In genomic region chr3:18744216-18744615, GRCm38 (mm10) we compare ENCODE assay signal across 25 mouse cellular contexts.
"Had no signal": no experiment of that assay in that cellular context is flagged by ENCODE, and none has a peak within 500 bp of the region (broad histone marks: within the 10 kb centered on the region; RNA-seq: fewer than 3 reads in every experiment).

No protein-coding gene starts in this region.

- H3K4me2 ChIP-seq: heart, embryonic 12.5 days; hindbrain, embryonic 12.5 days; hindbrain, embryonic 14.5 days; intestine, embryonic 15.5 days; limb, embryonic 13.5 days; limb, embryonic 15.5 days; liver, embryonic 12.5 days had no signal

- H3K9me3 ChIP-seq: heart, embryonic 10.5 days; heart, embryonic 12.5 days; hindbrain, embryonic 10.5 days; hindbrain, embryonic 12.5 days; intestine, embryonic 15.5 days; limb, embryonic 13.5 days; limb, embryonic 15.5 days; liver, embryonic 12.5 days had no signal

- H3K9ac ChIP-seq: heart, embryonic 12.5 days; hindbrain, embryonic 12.5 days; hindbrain, embryonic 14.5 days; intestine, embryonic 15.5 days; limb, embryonic 13.5 days; limb, embryonic 15.5 days; liver, embryonic 12.5 days; liver, embryonic 14.5 days had no signal

- DNase-seq: gastrocnemius, postnatal 14 days; gastrocnemius, postnatal 36 days; heart, adult 18-20 months; heart, postnatal 10 days; heart, postnatal 4 days; kidney, adult 18-20 months; kidney, adult 8-10 months; kidney, postnatal 10 days; kidney, postnatal 25 days; kidney, postnatal 4 days; layer of hippocampus, adult 9-11 months; layer of hippocampus, postnatal 36 days had no signal

- ATAC-seq: inflammation-experienced regulatory T-cells, adult 6 months; intestine, embryonic 15.5 days; intestine, postnatal 0 days; liver, embryonic 12.5 days had no signal

- H3K27me3 ChIP-seq: heart, embryonic 12.5 days; hindbrain, embryonic 12.5 days; intestine, embryonic 15.5 days; limb, embryonic 13.5 days; limb, embryonic 15.5 days; liver, embryonic 12.5 days had no signal

- H3K27ac ChIP-seq: heart, embryonic 10.5 days; hindbrain, embryonic 10.5 days; hindbrain, embryonic 12.5 days; hindbrain, embryonic 14.5 days; intestine, embryonic 15.5 days; layer of hippocampus, adult 2 months; limb, embryonic 13.5 days; limb, embryonic 15.5 days; liver, embryonic 12.5 days; liver, embryonic 14.5 days had no signal

- H3K4me1 ChIP-seq: heart, embryonic 10.5 days; heart, embryonic 12.5 days; hindbrain, embryonic 10.5 days; hindbrain, embryonic 12.5 days; intestine, embryonic 15.5 days; limb, embryonic 13.5 days; limb, embryonic 15.5 days; liver, embryonic 12.5 days had no signal

- H3K36me3 ChIP-seq: heart, embryonic 10.5 days; heart, embryonic 12.5 days; hindbrain, embryonic 10.5 days; hindbrain, embryonic 12.5 days; intestine, embryonic 15.5 days; limb, embryonic 13.5 days; limb, embryonic 15.5 days; liver, embryonic 12.5 days had no signal

- H3K4me3 ChIP-seq: heart, embryonic 10.5 days; heart, embryonic 12.5 days; hindbrain, embryonic 10.5 days; hindbrain, embryonic 12.5 days; intestine, embryonic 15.5 days; layer of hippocampus, adult 2 months; limb, embryonic 13.5 days; limb, embryonic 15.5 days; liver, embryonic 12.5 days had no signal
